Mouse (Mus musculus) hindbrain, embryonic 12.5 days (tissue): ENCODE results near the gene Tmc3. TPM values are rescaled to one million over a fixed set of nuclear protein-coding genes. Genes with fewer than 3 reads are reported as not detected.
A peak's percentile ranks its signal among the peaks of the same experiment; 100 is the strongest.

ENCODE experiments used
- ATAC-seq: fragments of 200-750 bp; cut with Nextera tagmentation; 2 replicates; pipeline ENCODE4 v1.8.0; 2017; ENCODE audit warnings: moderate TSS enrichment; ENCODE audit not compliant: low FRiP score
- H3K27ac ChIP-seq: fragments of 300-500 bp; sonication (generic); 2 replicates; pipeline ENCODE4 v1.5.1; 2016; ENCODE audit warnings: mild to moderate bottlenecking
- H3K27me3 ChIP-seq: fragments of 300-500 bp; sonication (generic); 2 replicates; pipeline ENCODE4 v1.6.1; 2016; ENCODE audit warnings: mild to moderate bottlenecking
- H3K36me3 ChIP-seq: fragments of 300-500 bp; sonication (generic); 2 replicates; pipeline ENCODE4 v1.6.1; 2016; ENCODE audit warnings: mild to moderate bottlenecking
- H3K4me1 ChIP-seq: fragments of 300-500 bp; sonication (generic); 2 replicates; pipeline ENCODE4 v1.6.1; 2016
- H3K4me2 ChIP-seq: fragments of 300-500 bp; sonication (generic); replicated peaks from 2 replicates; pipeline ENCODE4 v1.6.1; 2016; ENCODE audit warnings: mild to moderate bottlenecking
- H3K4me3 ChIP-seq: fragments of 300-500 bp; sonication (generic); 2 replicates; pipeline ENCODE4 v1.5.1; 2016; ENCODE audit warnings: mild to moderate bottlenecking
- H3K9ac ChIP-seq: fragments of 300-500 bp; sonication (generic); 2 replicates; pipeline ENCODE4 v1.6.1; 2016; ENCODE audit warnings: mild to moderate bottlenecking, moderate library complexity
- H3K9me3 ChIP-seq: fragments of 300-500 bp; sonication (generic); replicated peaks from 2 replicates; pipeline ENCODE4 v1.6.1; 2016; ENCODE audit warnings: mild to moderate bottlenecking
- WGBS: fragments of 180-500 bp; shearing (Covaris S2); methylation state at CpG from one replicate; pipeline ENCODE4 v1.1.7; 2016; 5-methylcytosine and 5-hydroxymethylcytosine counted together
- polyA plus RNA-seq: library from polyadenylated mRNA; unstranded; fragments of >200 nt; fragmentation: Nextera tagmentation; extraction: Ambion mirVana; gene quantifications from 2 replicates; pipeline ENCODE4 v1.2.1, GENCODE M21; 2016

Tmc3 gene
- polyA plus RNA-seq, 1 experiment from 2014 or later: 0.26 TPM

GRCm38 (mm10) chr7:83631073-83631827 is 46.5 kb downstream of the Tmc3 start:
- 14% methylated on average over 11 of the region's 11 CpGs for WGBS
- H3K4me2 ChIP-seq: peak overlapping the region; percentile 82

GRCm38 (mm10) chr7:83631828-83632681 is 47.3 kb downstream of the Tmc3 start, which contains the start of gene Stard5:
Gene Stard5, plus strand, starts transcription at chr7:83631959.
- H3K27ac ChIP-seq: peak within 1 kb of the TSS; percentile 52; the same call in 1 of the 2 replicates
- WGBS: 1% methylated on average over 35 of the region's 35 CpGs
- no peaks in the 10 kb centered on the region for H3K36me3 ChIP-seq

More at GRCm38 (mm10) chr7:83631073-83631827, 46.5 kb downstream of the Tmc3 start:
- Histone ChIP-seq H3K36me3 (no peaks in the 10 kb centered on the region), H3K4me3 (peak overlapping the region; percentile 60), H3K27ac (peak overlapping the region; percentile 52; the same call in 1 of the 2 replicates), H3K27me3 (no peaks in the 10 kb centered on the region), H3K4me1 (peaks cover 17% of the 10 kb centered on the region), H3K9me3 (no peaks in the 10 kb centered on the region), H3K9ac (peak overlapping the region; percentile 60)
- ATAC-seq: peak; percentile 81

GRCm38 (mm10) chr7:83632682-83633120 is 48.0 kb downstream of the Tmc3 start:
- no peaks in the 10 kb centered on the region for H3K9me3 ChIP-seq
- ATAC-seq: no peak
- no peaks in the 10 kb centered on the region for H3K27me3 ChIP-seq
- no peak overlapping the region for H3K27ac ChIP-seq
- H3K9ac ChIP-seq: no peak overlapping the region
- peak overlapping the region; percentile 60 for H3K4me3 ChIP-seq
- peaks cover 17% of the 10 kb centered on the region for H3K4me1 ChIP-seq
- WGBS: 58% methylated on average over 6 of the region's 6 CpGs
- peak overlapping the region; percentile 82 for H3K4me2 ChIP-seq
- H3K36me3 ChIP-seq: peaks cover 6% of the 10 kb centered on the region

More at GRCm38 (mm10) chr7:83631828-83632681, 47.3 kb downstream of the Tmc3 start, which contains the start of gene Stard5:
- peak; percentile 97 for ATAC-seq
- H3K4me3 ChIP-seq: peak within 1 kb of the TSS; percentile 60
- H3K9ac ChIP-seq: peak within 1 kb of the TSS; percentile 71
- H3K4me2 ChIP-seq: peak within 1 kb of the TSS; percentile 82
- H3K9me3 ChIP-seq: no peaks in the 10 kb centered on the region
- peaks cover 17% of the 10 kb centered on the region for H3K4me1 ChIP-seq
- H3K27me3 ChIP-seq: no peaks in the 10 kb centered on the region

- ATAC-seq: no peak
- no peak overlapping the region for H3K9ac ChIP-seq
- H3K9me3 ChIP-seq: no peaks in the 10 kb centered on the region
- H3K27me3 ChIP-seq: no peaks in the 10 kb centered on the region
- H3K36me3 ChIP-seq: peaks cover 6% of the 10 kb centered on the region
- no peak overlapping the region for H3K4me2 ChIP-seq
- WGBS: 88% methylated on average over 6 of the region's 6 CpGs
- peaks cover 17% of the 10 kb centered on the region for H3K4me1 ChIP-seq
- H3K4me3 ChIP-seq: no peak overlapping the region
- H3K27ac ChIP-seq: no peak overlapping the region
Measured at GRCm38 (mm10) chr7:83633856-83634255, 49.1 kb downstream of the Tmc3 start.

- Histone ChIP-seq H3K4me1 (peaks cover 17% of the 10 kb centered on the region), H3K27ac (no peak overlapping the region), H3K4me2 (no peak overlapping the region), H3K4me3 (no peak overlapping the region), H3K27me3 (no peaks in the 10 kb centered on the region), H3K9me3 (no peaks in the 10 kb centered on the region), H3K36me3 (peaks cover 6% of the 10 kb centered on the region), H3K9ac (no peak overlapping the region)
- no peak for ATAC-seq
- 92% methylated on average over 2 of the region's 2 CpGs for WGBS
Measured at GRCm38 (mm10) chr7:83635726-83636125, 51.0 kb downstream of the Tmc3 start.

- no peaks in the 10 kb centered on the region for H3K27me3 ChIP-seq
- H3K4me1 ChIP-seq: peaks cover 10% of the 10 kb centered on the region; the same call in 1 of the 2 replicates
- 87% methylated on average over 8 of the region's 8 CpGs for WGBS
- ATAC-seq: no peak
- H3K27ac ChIP-seq: no peak overlapping the region
- no peak overlapping the region for H3K4me3 ChIP-seq
- H3K9me3 ChIP-seq: no peaks in the 10 kb centered on the region
- H3K4me2 ChIP-seq: no peak overlapping the region
- peaks cover 6% of the 10 kb centered on the region for H3K36me3 ChIP-seq
- no peak overlapping the region for H3K9ac ChIP-seq
Measured at GRCm38 (mm10) chr7:83636425-83636824, 51.7 kb downstream of the Tmc3 start.

- no peak for ATAC-seq
- Histone ChIP-seq H3K27me3 (no peaks in the 10 kb centered on the region), H3K36me3 (peaks cover 6% of the 10 kb centered on the region), H3K4me2 (no peak overlapping the region), H3K4me1 (peaks cover 6% of the 10 kb centered on the region; the same call in 1 of the 2 replicates), H3K9ac (no peak overlapping the region), H3K9me3 (no peaks in the 10 kb centered on the region), H3K27ac (no peak overlapping the region), H3K4me3 (no peak overlapping the region)
- 93% methylated on average over 8 of the region's 8 CpGs for WGBS
Measured at GRCm38 (mm10) chr7:83637781-83638583, 53.3 kb downstream of the Tmc3 start.

- no peak for ATAC-seq
- 89% methylated on average over 3 of the region's 3 CpGs for WGBS
- Histone ChIP-seq H3K4me3 (no peak overlapping the region), H3K36me3 (peaks cover 6% of the 10 kb centered on the region), H3K27ac (no peak overlapping the region), H3K9me3 (no peaks in the 10 kb centered on the region), H3K9ac (no peak overlapping the region), H3K4me1 (no peaks in the 10 kb centered on the region), H3K27me3 (no peaks in the 10 kb centered on the region), H3K4me2 (no peak overlapping the region)
Measured at GRCm38 (mm10) chr7:83639084-83639483, 54.4 kb downstream of the Tmc3 start.

GRCm38 (mm10) chr7:83640581-83640980 is 55.9 kb downstream of the Tmc3 start:
- Histone ChIP-seq H3K9ac (no peak overlapping the region), H3K4me1 (no peaks in the 10 kb centered on the region), H3K27me3 (no peaks in the 10 kb centered on the region), H3K4me3 (no peak overlapping the region), H3K9me3 (no peaks in the 10 kb centered on the region), H3K4me2 (no peak overlapping the region), H3K36me3 (peaks cover 6% of the 10 kb centered on the region), H3K27ac (no peak overlapping the region)
- WGBS: 88% methylated on average over 5 of the region's 5 CpGs
- no peak for ATAC-seq

- H3K27ac ChIP-seq: no peak overlapping the region
- no peaks in the 10 kb centered on the region for H3K9me3 ChIP-seq
- H3K4me2 ChIP-seq: no peak overlapping the region
- peaks cover 6% of the 10 kb centered on the region for H3K36me3 ChIP-seq
- no peaks in the 10 kb centered on the region for H3K4me1 ChIP-seq
- H3K4me3 ChIP-seq: no peak overlapping the region
- 65% methylated on average over 2 of the region's 2 CpGs for WGBS
- no peak overlapping the region for H3K9ac ChIP-seq
- no peaks in the 10 kb centered on the region for H3K27me3 ChIP-seq
- ATAC-seq: no peak
Measured at GRCm38 (mm10) chr7:83641163-83641562, 56.4 kb downstream of the Tmc3 start.

GRCm38 (mm10) chr7:83643581-83643980 is 58.9 kb downstream of the Tmc3 start:
- Histone ChIP-seq H3K27ac (no peak overlapping the region), H3K9ac (no peak overlapping the region), H3K4me2 (no peak overlapping the region), H3K27me3 (no peaks in the 10 kb centered on the region), H3K9me3 (no peaks in the 10 kb centered on the region), H3K4me1 (no peaks in the 10 kb centered on the region), H3K36me3 (no peaks in the 10 kb centered on the region), H3K4me3 (no peak overlapping the region)
- 87% methylated on average over 6 of the region's 6 CpGs for WGBS
- no peak for ATAC-seq
